Mouse (Mus musculus): ENCODE results near the gene Actr3. TPM values are rescaled to one million over a fixed set of nuclear protein-coding genes. Genes with fewer than 3 reads are reported as not detected.

Actr3 gene
- polyA plus RNA-seq, 1 experiment from 2014 or later: 303 TPM

Other genes with a start within 250 kb of the Actr3 start
- gene Slc35f5, start 124.9 kb upstream of the Actr3 start, polyA plus RNA-seq (2015; fragmentation: Nextera tagmentation; extraction: Ambion mirVana): 56.1 and 59.6 TPM in 2 replicates
- gene Gpr39, start 241.3 kb upstream of the Actr3 start, polyA plus RNA-seq (2015; fragmentation: Nextera tagmentation; extraction: Ambion mirVana): 6.2 and 7.0 TPM in 2 replicates